Mouse (Mus musculus): ENCODE measurements around the gene Smap2.
"Not testable (repeated sequence)": the region's sequence is repeated elsewhere in the genome, so short reads cannot be mapped to it uniquely, and the experiment has no call there.

The Smap2 gene

DNA sequence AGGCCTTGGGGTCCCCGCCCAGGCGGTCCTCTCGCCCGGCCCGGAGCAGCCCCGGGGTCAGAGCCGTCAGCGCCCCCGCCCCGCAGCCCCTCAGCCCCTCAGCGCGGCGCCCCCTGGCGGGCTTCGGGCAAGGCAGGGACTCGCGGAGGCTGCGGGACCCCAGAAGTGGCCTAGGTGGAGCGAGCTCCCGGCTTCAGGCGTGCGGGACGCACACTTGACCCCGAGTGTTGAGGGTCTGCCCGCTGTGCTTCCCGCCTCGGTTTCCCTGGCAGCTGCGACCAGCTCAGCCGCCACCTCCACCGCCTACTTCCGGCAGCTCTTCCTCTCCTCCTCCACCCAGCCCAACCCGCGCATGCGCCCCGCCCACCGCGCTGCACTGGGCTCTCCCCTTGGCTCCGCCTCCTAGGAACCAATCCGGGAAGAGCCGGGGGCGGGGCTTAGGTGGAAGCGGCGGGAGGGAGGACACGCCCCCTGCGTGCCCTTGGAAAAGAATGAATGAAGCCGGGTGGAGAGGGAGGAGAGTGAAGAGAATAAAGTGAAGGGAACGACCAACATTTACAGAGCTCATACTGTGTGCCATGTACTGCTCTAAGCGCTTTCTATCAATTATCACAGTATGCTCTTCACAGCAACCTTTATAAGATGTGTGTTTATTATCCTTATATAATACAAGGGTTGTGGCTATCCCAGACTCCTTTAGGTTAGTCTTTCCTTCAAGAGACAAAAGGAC lies at the start of gene Smap2:
Gene Smap2, minus strand, starts transcription at position 320 of the 730 bp plus-strand sequence.
- peak; percentile 93 for DNase-seq (ENCODE audit: low read depth, low spot score)

DNA sequence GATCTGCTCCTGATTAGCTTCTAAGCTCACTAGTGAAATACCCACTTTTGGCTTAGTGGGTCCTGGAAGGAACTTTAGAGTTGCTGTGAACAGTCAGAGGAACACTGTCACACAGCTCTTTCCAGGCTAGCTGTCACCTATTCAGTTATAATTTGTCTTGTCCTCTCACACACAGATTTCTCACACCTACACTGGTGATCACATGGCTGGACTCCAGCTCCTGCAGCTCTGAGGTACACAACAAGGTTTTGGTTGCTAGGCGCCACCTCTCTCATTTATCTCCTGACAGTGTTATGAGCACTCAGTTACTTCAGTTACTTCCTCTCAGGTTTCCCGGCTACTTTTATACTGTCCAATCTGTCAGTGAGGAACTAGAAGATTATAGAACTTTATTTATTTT lies 48.3 kb upstream of the Smap2 start:
- DNase-seq (ENCODE audit: low read depth, low spot score), result no peak

GRCm38 (mm10) chr4:121059218-121059617 lies 42.2 kb upstream of the Smap2 start:
- DNase-seq (ENCODE audit: low read depth, low spot score), result not testable (repeated sequence)

DNA sequence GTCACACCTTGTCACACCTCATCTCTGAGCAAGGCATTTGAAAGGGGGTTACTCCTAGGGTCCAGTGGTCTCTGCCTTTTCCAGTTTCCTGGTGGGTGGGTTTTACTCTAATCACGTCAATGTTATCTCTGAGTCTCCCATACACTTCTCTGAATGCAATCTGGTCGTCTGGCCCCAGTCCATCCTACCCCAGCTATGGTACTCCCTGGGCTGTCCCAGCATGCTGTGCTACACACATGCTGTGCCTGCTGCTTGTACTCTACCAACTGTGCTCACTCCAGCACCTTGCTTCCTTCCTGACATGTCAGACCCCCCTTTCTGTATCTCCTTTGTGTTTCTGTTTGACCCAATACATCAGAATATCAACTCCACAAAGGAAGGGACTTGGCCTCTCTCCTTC lies 40.0 kb upstream of the Smap2 start:
- no peak for DNase-seq (ENCODE audit: low read depth, low spot score)

DNA sequence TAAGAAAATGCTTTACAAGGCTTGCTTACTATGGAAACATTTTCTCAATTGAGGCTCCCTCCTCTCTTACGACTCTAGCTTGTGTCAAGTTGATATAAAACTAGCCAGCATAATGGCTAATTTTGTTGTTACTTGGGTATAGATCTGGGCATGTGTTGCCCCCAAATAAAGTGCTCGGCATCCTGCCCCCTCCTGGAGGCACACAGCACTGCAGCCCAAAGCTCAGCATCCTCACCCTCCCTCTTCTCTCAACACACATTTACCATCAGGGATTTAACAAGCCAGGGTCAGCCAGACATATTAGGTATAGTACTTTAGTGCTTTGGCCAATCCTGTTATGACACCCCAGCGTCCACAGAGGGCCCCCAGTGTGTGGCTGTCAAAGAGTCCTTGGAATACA lies 39.3 kb upstream of the Smap2 start:
- no peak for DNase-seq (ENCODE audit: low read depth, low spot score)

DNA sequence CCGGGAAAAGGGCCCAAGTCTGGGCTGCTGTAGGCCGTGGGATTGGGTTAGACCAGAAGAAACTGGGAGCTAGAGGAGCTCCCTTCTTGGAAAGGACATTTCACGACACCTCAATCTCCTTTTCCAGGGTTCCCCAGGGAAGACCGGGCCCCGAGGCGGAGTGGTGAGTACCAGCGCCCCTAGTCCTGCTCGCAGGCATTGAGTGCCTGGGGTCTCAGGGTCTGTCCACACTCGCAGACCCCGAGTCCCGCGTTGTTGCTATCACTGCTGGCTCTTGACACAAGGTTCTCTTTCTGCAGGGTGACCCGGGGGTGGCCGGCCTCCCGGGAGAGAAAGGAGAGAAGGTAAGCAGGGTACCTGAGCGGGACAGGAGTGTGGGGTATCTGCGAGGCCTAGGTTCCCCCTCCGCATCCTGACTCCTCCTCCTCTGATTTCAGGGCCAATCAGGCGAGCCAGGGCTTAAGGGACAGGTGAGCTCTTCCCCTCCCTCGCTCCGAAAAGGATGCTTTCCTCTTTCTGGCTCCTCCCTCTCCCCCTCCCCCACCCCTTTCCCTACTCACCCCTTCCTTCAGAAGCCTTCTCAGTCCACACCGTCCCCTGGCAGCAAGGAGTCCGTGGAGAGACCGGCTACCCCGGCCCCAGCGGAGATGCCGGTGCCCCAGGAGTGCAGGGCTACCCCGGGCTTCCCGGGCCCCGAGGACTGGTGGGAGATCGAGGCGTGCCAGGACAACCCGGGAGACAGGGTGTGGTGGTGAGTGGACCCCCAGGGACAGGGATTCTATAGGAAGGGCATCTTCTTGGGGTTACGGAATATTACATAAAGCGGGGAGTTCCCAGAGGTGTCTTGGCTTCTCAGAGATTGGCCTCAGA lies 35.6 kb upstream of the Smap2 start:
- no peak for DNase-seq (ENCODE audit: low read depth, low spot score)

GRCm38 (mm10) chr4:121051863-121052262 lies 34.8 kb upstream of the Smap2 start:
- no peak for DNase-seq (ENCODE audit: low read depth, low spot score)

DNA sequence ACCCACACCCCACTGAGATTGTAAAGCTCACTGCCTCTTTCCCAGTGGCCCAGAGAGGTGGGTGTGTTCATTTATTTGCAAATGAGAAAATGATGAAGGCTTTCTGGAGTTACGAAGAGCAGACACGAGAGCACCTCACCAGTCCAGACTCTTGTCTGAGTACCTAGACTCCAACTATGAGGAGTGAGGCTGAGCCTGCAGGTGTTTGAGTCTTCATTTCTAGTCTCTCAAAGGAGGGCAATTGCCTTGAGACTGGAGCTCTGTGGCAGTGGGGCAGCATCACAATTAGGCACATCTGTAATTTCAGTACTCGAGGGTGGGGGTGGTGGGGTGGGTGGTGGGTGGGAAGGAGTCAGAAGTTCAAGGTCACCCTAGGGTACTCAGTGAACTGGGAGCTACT lies 25.9 kb upstream of the Smap2 start:
- no peak for DNase-seq (ENCODE audit: low read depth, low spot score)

- no peak for DNase-seq (ENCODE audit: low read depth, low spot score)
Measured at GRCm38 (mm10) chr4:121042472-121042871, 25.4 kb upstream of the Smap2 start.

- DNase-seq (ENCODE audit: low read depth, low spot score), result peak; percentile 71
Measured at GRCm38 (mm10) chr4:121040897-121041671, 24.0 kb upstream of the Smap2 start.

DNA sequence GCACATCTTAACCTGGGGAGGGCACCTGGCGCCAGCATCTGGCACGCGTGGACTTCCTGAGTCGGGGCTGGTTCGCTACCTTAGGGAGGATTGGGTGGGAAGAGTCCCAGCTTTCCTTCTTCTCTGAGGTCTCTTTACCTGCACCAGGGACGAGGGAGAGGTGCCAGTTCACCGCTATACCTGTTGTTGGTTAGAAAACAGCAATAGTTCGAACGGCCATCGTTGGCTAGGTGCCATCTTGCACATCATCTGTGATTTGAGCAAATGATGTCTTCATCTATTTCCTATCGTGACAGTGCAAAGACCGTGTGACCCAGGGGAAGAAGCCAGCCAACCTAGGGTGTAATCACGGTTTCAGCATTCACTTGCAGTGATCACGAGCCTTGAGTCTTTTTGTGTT lies 23.3 kb upstream of the Smap2 start:
- DNase-seq (ENCODE audit: low read depth, low spot score), result no peak

DNA sequence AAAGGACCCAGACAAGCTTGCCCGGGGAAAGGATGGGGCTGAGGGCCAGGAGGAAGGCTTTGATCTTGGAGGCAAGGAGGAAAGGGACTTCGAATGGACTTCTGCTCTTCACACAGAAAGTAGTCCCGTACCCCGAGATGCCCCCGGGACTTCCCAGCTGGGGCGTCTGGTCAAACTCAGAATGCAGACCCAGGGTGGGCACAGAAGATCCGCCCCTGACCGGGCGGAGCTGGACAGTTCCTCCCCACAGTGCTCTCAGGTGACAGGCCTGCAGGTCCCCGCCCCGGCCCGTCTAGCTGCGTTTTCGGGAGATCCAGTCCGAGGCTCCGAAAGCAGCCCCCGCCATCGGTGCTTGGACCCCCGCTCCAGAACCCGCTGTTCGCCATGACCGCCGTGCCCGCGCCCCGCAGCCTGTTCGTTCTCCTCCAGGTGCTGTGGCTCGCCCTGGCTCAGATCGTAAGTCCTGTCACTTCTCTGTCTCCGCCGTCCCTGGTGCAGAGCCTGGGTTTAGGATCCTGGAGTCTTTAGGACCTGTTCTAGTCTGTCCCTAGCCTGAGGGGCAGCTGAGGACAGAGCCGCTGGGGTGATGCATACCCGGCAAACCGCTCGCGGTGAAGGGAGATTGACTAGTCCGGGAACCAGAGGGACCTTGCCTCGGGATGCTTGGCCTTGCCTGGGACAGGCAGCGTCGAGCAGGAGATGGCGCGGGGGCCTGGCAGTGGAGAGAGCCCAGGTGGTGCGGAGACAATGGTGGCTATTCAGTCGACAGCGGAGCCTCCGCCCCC lies 22.5 kb upstream of the Smap2 start, which contains the start of gene Col9a2:
Gene Col9a2, plus strand, starts transcription at position 55 of the 785 bp plus-strand sequence.
- no peak for DNase-seq (ENCODE audit: low read depth, low spot score)

DNA sequence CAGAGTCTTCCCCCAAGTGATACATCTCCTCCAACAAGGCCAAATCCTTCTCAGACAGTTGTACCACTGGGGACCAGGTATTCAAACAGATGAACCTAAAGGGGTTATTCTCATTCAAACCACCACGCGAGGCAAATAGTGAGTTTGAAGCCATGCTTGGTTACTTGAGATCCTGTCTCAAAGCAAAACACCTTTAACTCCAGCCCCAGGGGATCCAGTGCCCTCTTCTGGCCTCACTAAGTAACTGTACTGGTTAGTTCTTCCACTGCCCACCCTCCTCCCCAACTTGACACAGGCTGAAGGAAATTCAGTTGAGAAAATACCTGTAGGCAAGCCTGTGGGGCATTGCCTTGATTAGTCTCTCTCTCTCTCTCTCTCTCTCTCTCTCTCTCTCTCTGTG lies 16.0 kb upstream of the Smap2 start:
- DNase-seq (ENCODE audit: low read depth, low spot score), result peak; percentile 22

DNA sequence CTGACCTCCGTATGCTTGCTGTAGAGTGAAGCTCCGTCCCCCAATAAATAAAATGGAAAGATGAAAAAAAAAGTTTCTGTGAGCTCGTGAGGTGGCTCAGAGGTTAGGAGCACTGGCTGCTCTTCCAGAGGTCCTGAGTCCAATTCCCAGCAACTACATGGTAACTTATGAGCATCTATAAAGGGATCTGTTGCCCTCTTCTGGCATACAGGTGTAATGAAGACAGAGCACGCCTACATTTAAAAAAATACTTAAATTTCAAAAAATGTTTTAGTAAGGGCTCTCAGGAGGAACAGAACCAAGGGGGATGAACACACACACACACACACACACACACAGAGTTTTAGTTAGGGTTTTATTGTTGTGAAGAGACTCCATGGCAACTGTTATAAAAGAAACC lies 14.4 kb upstream of the Smap2 start:
- DNase-seq (ENCODE audit: low read depth, low spot score), result peak; percentile 36

DNA sequence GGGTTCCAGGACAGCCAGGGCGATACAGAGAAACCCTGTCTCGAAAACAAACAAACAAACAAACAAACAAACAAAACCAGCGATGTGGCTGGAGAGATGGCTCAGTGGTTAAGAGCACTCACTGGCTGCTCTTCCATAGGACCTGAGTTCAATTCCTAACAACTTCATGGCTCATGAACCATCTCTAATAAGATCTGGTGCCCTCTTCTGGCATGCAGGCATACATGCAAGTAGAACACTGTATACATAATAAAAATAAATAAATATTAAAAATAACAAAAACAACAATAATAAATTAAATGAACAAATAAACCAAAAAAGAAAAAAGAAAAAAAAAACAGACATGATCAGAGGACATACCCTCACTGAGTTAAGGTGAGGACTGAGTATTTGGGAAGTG lies 12.6 kb upstream of the Smap2 start:
- no peak for DNase-seq (ENCODE audit: low read depth, low spot score)

DNA sequence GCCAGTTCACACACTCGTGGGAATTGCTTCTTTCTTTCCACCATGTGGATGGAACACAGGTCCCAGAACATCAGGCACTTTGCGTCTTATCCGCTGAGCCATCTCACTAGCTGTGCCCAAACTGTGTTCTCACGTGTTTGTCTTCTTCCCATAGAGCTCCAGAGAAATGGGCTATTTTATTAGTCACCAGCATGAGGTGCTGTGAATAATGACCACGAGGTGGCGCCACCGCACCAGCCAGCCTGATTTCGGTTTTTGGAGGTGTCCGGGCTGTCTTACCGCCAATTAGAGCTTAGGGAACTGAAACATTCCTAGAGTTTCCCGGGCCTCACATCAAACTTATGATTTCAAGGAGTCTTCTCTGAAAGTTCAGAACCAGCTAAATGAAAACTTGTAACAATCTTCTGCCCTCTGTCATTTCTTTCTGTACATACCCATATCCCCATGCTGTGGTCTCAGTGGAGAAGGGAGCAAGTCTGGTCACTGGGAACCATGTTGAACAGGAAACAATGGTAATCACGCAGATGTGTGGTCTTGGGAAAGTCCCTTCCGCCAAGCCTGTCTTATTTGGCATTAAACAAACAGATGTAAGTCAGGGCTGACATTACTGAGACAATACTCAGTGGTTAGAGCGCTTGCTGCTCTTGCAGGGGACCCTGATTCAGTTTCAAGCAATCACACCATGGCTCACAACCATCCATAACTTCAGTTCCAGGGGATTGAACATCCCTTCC lies 11.8 kb upstream of the Smap2 start:
- DNase-seq (ENCODE audit: low read depth, low spot score), result peak; percentile 55

DNA sequence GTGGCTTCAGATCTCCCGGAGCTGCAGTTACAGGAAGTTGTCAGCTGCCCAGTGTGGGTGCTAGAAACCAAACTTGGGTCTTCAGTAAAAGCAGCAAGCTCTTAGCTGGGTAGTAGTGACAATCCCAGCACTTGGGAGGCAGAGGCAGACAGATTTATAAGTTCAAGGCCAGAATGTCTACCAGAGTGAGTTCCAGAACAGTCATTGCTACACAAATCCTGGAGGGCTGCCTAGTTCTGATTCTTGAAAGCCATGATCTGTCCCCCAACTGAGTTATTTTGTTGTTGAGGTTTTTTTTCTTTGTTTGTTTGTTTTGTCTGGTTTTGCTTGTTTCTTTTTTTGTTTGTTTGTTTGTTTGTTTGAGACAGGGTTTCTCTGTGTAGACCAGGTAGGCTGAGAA lies 11.1 kb upstream of the Smap2 start:
- no peak for DNase-seq (ENCODE audit: low read depth, low spot score)

DNA sequence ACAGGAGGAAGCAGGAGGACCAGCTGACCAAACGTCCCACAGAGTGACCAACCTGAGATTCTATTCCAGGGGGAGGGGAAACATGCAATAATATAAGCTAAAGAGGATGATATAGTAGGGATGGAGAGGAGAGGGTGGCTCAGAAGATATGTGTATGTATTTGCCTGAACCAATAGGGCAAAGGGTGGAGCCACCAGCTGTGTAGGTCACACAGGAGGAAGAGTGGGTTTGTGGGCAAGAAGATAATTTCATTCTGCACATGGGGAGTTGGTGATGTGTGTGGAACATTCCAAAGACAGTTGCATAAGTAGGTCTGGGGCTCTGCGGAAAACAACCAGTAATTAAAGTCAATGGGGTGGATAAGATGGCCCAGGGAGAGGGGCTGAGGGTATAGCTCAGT lies 8.6 kb upstream of the Smap2 start:
- DNase-seq (ENCODE audit: low read depth, low spot score), result no peak

GRCm38 (mm10) chr4:121023941-121024340 lies 6.9 kb upstream of the Smap2 start:
- no peak for DNase-seq (ENCODE audit: low read depth, low spot score)

DNA sequence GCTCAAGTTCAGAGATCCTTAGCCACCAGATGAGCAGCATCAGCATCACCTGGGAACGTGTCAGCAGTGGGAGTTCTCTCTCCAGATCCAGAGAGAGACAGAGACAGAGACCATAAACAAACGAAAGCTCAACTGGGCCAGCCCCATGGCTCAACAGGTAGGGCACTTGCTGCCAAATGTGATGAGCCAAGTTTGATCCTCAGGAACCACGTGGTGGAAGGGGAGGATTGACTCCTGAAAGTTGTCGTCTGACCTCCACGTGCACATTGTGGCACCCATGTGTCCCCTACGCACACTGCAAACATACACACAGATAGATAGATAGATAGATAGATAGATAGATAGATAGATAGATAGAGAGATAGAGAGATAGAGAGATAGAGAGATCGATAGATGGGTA lies 6.4 kb upstream of the Smap2 start:
- DNase-seq (ENCODE audit: low read depth, low spot score), result no peak

- no peak for DNase-seq (ENCODE audit: low read depth, low spot score)
Measured at GRCm38 (mm10) chr4:121021911-121022310, 4.9 kb upstream of the Smap2 start.
